Mouse (Mus musculus) kidney, postnatal 0 days (tissue): ENCODE measurements around the gene Iqch. TPM values are rescaled to one million over a fixed set of nuclear protein-coding genes. Genes with fewer than 3 reads are reported as not detected.

Experiments used
- ATAC-seq: fragments of 200-750 bp; cut with Nextera tagmentation; replicated peaks from 2 replicates; pipeline ENCODE4 v1.8.0; 2017; ENCODE audit warnings: low read depth, moderate number of reproducible peaks, moderate TSS enrichment, moderate library complexity; ENCODE audit not compliant: low FRiP score
- DNase-seq: peaks from one replicate; pipeline ENCODE4 v3.0.0-alpha.2; 2016; ENCODE audit warnings: low spot score
- H3K27ac ChIP-seq: fragments of 300-500 bp; sonication (generic); 2 replicates; pipeline ENCODE4 v1.5.1; 2014; ENCODE audit warnings: mild to moderate bottlenecking
- H3K27me3 ChIP-seq: fragments of 300-500 bp; sonication (generic); 2 replicates; pipeline ENCODE4 v1.6.1; 2014; ENCODE audit warnings: low read length, mixed read lengths; ENCODE audit not compliant: insufficient read depth
- H3K36me3 ChIP-seq: fragments of 300-500 bp; sonication (generic); 2 replicates; pipeline ENCODE4 v1.6.1; 2014; ENCODE audit warnings: low read length, mixed read lengths; ENCODE audit not compliant: insufficient read depth
- H3K4me1 ChIP-seq: fragments of 300-500 bp; sonication (generic); replicated peaks from 2 replicates; pipeline ENCODE4 v1.6.1; 2014; ENCODE audit warnings: antibody characterized with exemption, low read length, mixed read lengths; ENCODE audit not compliant: insufficient read depth
- H3K4me2 ChIP-seq: fragments of 300-500 bp; sonication (generic); 2 replicates; pipeline ENCODE4 v1.6.1; 2014; ENCODE audit warnings: mild to moderate bottlenecking, low read length, moderate library complexity, mixed read lengths
- H3K4me3 ChIP-seq: fragments of 300-500 bp; sonication (generic); replicated peaks from 2 replicates; pipeline ENCODE4 v1.5.1; 2014; ENCODE audit warnings: low read depth, low read length
- H3K9ac ChIP-seq: fragments of 300-500 bp; sonication (generic); 2 replicates; pipeline ENCODE4 v1.6.1; 2014; ENCODE audit warnings: low read depth, low read length
- H3K9me3 ChIP-seq: fragments of 300-500 bp; sonication (generic); replicated peaks from 2 replicates; pipeline ENCODE4 v1.6.1; 2016; ENCODE audit warnings: low read length, inconsistent platforms, mixed read lengths
- CTCF ChIP-seq: IDR thresholded peaks from 2 replicates; pipeline ENCODE4 v1.5.1; 2016; ENCODE audit warnings: antibody characterized with exemption, low read depth, mild to moderate bottlenecking, moderate library complexity
- WGBS: fragments of 180-500 bp; shearing (Covaris S2); extraction: QIAGEN DNeasy Blood & Tissue Kit; methylation state at CpG from one replicate; pipeline ENCODE4 v1.1.7; 2014; 5-methylcytosine and 5-hydroxymethylcytosine counted together
- polyA plus RNA-seq: library from polyadenylated mRNA; unstranded; fragments of >200 nt; fragmentation: Nextera tagmentation; extraction: Ambion mirVana; gene quantifications from 2 replicates; pipeline ENCODE4 v1.2.1, GENCODE M21; 2015

The Iqch gene
- polyA plus RNA-seq, 1 experiment from 2014 or later: 0.11 TPM

DNA sequence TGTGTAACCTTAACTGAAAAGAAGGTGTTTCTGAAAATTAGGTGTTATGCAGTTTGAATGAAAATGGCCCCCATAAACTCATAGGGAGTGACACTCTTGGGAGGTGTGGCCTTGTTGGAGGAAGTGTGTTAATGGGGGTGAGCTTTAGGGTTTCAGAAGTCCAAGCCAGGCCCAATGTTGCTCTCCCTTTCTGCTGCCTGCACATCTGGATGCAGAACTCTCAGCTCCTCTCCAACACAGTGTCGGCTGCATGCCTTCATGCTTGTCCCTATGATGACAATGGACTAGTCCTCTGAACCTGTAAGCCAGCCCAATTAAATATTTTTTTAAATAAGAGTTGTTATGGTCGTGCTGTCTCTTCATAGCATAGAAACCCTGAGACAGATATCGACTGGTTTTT is 222.0 kb downstream of the Iqch start:
- H3K36me3 ChIP-seq: no peaks in the 10 kb centered on the region
- no peaks in the 10 kb centered on the region for H3K27me3 ChIP-seq
- no peak overlapping the region for H3K4me2 ChIP-seq
- TF ChIP-seq CTCF: no peak
- ATAC-seq (no peak), DNase-seq (no peak)
- H3K4me1 ChIP-seq: peaks cover 17% of the 10 kb centered on the region
- no peak overlapping the region for H3K4me3 ChIP-seq
- no peaks in the 10 kb centered on the region for H3K9me3 ChIP-seq
- H3K27ac ChIP-seq: no peak overlapping the region
- no peak overlapping the region for H3K9ac ChIP-seq
- WGBS: 85% methylated on average over 3 of the region's 3 CpGs

GRCm38 (mm10) chr9:63378174-63378573 is 224.1 kb downstream of the Iqch start:
- ATAC-seq (no peak), DNase-seq (no peak)
- Histone ChIP-seq H3K4me3 (peak overlapping the region; percentile 69), H3K27ac (peak overlapping the region; percentile 91), H3K4me2 (peak overlapping the region; percentile 92), H3K36me3 (no peaks in the 10 kb centered on the region), H3K9ac (peak overlapping the region; percentile 84), H3K9me3 (no peaks in the 10 kb centered on the region), H3K27me3 (no peaks in the 10 kb centered on the region), H3K4me1 (peaks cover 17% of the 10 kb centered on the region)
- 13% methylated on average over 8 of the region's 8 CpGs for WGBS
- TF ChIP-seq CTCF: no peak

- Histone ChIP-seq H3K9me3 (no peaks in the 10 kb centered on the region), H3K36me3 (no peaks in the 10 kb centered on the region), H3K4me2 (peak within 1 kb of the TSS; percentile 92), H3K27me3 (no peaks in the 10 kb centered on the region), H3K9ac (peak within 1 kb of the TSS; percentile 84), H3K4me3 (peak within 1 kb of the TSS; percentile 69), H3K4me1 (peaks cover 17% of the 10 kb centered on the region), H3K27ac (peak within 1 kb of the TSS; percentile 91)
- DNase-seq (peak; percentile 94), ATAC-seq (peak; percentile 93)
- WGBS: under 1% methylated on average over 58 of the region's 58 CpGs
- TF ChIP-seq CTCF: no peak
These were observed 224.8 kb downstream of the Iqch start, which contains the start of gene Map2k5 for GRCm38 (mm10) chr9:63377270-63378142. Gene Map2k5 (minus strand): TSS chr9:63377902.

DNA sequence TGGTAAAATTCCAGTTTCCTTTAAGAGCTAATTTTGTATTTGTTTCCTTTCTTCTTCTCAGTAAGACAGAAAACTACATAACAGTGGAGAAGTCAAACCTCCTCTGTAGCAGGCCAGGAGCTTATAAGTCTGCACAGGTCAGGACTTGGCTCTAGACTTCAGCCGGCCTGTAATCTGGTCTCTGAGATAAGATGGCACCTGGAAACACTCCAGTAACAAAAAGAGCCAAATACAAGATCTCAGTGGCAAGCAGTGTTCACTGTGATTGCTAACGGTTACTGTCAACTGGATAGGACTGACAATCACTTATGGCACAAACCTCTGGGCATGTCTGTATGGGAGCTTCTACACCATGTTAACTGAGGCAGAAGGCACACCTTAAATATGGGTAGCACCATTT is 229.0 kb downstream of the Iqch start:
- ATAC-seq (no peak), DNase-seq (no peak)
- Histone ChIP-seq H3K9ac (no peak overlapping the region), H3K36me3 (peaks cover 8% of the 10 kb centered on the region), H3K4me3 (no peak overlapping the region), H3K4me1 (peaks cover 14% of the 10 kb centered on the region), H3K4me2 (no peak overlapping the region), H3K27ac (no peak overlapping the region), H3K9me3 (no peaks in the 10 kb centered on the region), H3K27me3 (no peaks in the 10 kb centered on the region)
- no peak for TF ChIP-seq CTCF
- WGBS: 85% methylated on average over 2 of the region's 2 CpGs

DNA sequence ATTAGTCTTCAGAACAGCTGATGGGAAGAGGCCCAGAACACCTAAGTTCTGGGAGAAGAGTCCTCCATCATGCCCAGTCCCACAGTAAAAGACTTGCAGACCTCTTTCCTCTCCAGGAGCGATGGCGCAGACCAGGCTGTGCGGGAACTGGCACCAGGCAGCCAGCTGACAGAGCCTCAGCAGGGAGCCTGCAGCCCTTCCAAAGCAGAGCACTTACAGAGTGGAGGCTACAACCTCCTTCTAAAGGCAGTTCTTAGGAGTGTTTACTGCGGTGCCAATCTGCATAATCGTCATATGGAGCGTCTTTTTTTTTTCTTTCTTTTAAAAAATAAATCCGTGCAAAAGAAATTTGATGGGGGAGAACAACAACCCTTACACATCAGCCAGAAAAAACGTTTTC is 229.8 kb downstream of the Iqch start:
- Histone ChIP-seq H3K27me3 (no peaks in the 10 kb centered on the region), H3K27ac (no peak overlapping the region), H3K9me3 (no peaks in the 10 kb centered on the region), H3K4me2 (no peak overlapping the region), H3K36me3 (peaks cover 8% of the 10 kb centered on the region), H3K9ac (no peak overlapping the region), H3K4me3 (no peak overlapping the region), H3K4me1 (peaks cover 12% of the 10 kb centered on the region; the same call in 1 of the 2 replicates)
- WGBS: 84% methylated on average over 8 of the region's 8 CpGs
- no peak for TF ChIP-seq CTCF
- DNase-seq: no peak
- ATAC-seq: no peak

Other genes with a start within 250 kb of the Iqch start
- gene Map2k5, start 224.6 kb downstream of the Iqch start, polyA plus RNA-seq: 29.5 and 31.4 TPM in 2 replicates
- 113 and 127 TPM in 2 replicates for gene 2300009A05Rik, start 203.2 kb downstream of the Iqch start, polyA plus RNA-seq
- gene Aagab, start 167 bp upstream of the Iqch start, polyA plus RNA-seq: 29.0 and 32.2 TPM in 2 replicates
- 19.2 and 20.0 TPM in 2 replicates for gene Smad3, start 155.5 kb upstream of the Iqch start, polyA plus RNA-seq